Mouse (Mus musculus): ENCODE data around the gene Ccdc8. TPM values are rescaled to one million over a fixed set of nuclear protein-coding genes. Genes with fewer than 3 reads are reported as not detected.

Ccdc8 gene
- polyA plus RNA-seq, 1 experiment from 2014 or later = 1.1 TPM

DNA sequence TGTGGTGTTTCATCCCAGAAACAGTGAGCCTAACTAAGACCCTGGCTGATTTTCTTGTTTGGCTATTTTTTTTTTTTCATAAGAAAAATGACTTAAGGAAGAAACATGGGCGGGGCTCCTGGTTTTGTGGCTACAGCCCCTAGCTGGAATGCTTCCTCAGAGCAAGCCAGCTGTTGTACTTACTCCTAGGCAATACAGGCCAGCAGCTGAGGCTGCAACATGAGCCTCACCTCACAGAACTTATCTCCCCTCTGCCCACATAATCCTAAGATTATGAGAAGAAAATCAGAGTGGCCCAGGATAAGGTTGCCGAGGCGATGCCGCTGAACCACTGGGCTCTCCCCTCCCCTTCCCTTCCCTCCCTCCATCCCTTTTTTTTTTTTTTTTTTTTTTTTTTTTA lies 36.8 kb upstream of the Ccdc8 start:
- Histone ChIP-seq H3K36me3 (replicated peaks; ENCODE audit: insufficient read depth, low read length) (no peaks in the 10 kb centered on the region), H3K9ac (replicated peaks) (no peak overlapping the region), H3K4me3 (ENCODE audit: low read depth, low read length) (no peak overlapping the region), H3K4me1 (ENCODE audit: insufficient read depth) (no peaks in the 10 kb centered on the region; the same call in 1 of the 2 replicates), H3K27me3 (ENCODE audit: insufficient read depth, low read length) (no peaks in the 10 kb centered on the region), H3K4me2 (ENCODE audit: low read depth, low read length) (no peak overlapping the region), H3K9me3 (ENCODE audit: low read length) (no peaks in the 10 kb centered on the region), H3K27ac (ENCODE audit: low read depth) (no peak overlapping the region)
- WGBS (ENCODE audit: insufficient replicate concordance) = 56% methylated on average over 4 of the region's 4 CpGs
- DNase-seq (no peak), ATAC-seq (no peak)
- TF ChIP-seq CTCF (IDR thresholded peaks at IDR 0.05; ENCODE audit: low read depth) = no peak
- no peak for TF ChIP-seq EP300 (IDR thresholded peaks at IDR 0.05; ENCODE audit: low read depth)

DNA sequence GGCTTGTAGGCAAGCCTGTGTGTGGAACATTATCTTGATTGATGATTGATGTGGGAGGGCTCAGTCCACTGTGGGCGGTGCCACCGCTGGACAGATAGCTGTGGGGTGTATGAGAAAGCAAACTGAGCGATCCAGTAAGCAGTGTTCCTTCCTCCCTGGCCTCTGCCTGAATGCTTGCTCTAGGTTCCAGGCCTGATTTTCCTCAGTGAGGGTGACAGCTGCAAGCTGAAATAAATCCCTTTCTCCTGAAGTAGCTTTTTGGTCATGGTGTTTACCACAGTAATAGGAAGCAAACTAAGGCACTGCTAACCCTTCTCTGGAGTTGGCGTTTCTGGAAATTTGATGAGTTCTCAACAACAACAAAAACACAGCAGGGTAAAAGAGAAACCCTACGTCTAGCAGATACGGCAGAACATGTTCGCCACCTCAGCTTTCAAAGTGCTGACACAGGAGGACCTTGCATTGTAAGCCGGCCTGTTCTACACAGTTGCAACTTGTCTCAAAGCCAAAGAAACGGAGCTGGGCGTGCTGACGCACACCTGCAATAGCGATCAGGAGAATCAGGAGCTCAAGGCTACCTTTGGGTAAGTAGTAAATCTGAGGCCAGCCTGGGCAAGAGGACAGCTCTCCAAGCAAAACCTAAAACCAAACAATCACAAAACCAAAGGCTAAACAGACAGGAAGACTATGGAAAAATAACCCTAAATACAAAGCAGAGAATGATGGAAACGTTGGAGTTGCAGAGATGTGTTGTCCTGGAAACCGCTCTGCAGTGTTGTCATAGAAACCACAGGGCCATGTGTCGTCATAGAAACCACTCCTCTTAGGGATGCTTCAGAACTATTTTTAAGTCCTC lies 35.9 kb upstream of the Ccdc8 start:
- 72% methylated on average over 15 of the region's 15 CpGs for WGBS (ENCODE audit: insufficient replicate concordance)
- H3K9ac ChIP-seq (replicated peaks) = no peak overlapping the region
- H3K4me2 ChIP-seq (ENCODE audit: low read depth, low read length) = no peak overlapping the region
- DNase-seq = no peak
- no peak overlapping the region for H3K4me3 ChIP-seq (ENCODE audit: low read depth, low read length)
- H3K4me1 ChIP-seq (ENCODE audit: insufficient read depth) = no peaks in the 10 kb centered on the region
- no peaks in the 10 kb centered on the region for H3K36me3 ChIP-seq (replicated peaks; ENCODE audit: insufficient read depth, low read length)
- no peak overlapping the region for H3K27ac ChIP-seq (ENCODE audit: low read depth)
- no peaks in the 10 kb centered on the region for H3K27me3 ChIP-seq (ENCODE audit: insufficient read depth, low read length)
- no peak for ATAC-seq
- no peak for TF ChIP-seq EP300 (IDR thresholded peaks at IDR 0.05; ENCODE audit: low read depth)
- TF ChIP-seq CTCF (IDR thresholded peaks at IDR 0.05; ENCODE audit: low read depth) = no peak
- no peaks in the 10 kb centered on the region for H3K9me3 ChIP-seq (ENCODE audit: low read length)

GRCm38 (mm10) chr7:16959539-16960187 lies 32.8 kb upstream of the Ccdc8 start, which contains the start of gene Pnmal1:
TSS of gene Pnmal1 (plus strand) at chr7:16959679.
- H3K9me3 ChIP-seq (ENCODE audit: low read length) = no peaks in the 10 kb centered on the region
- no peak within 1 kb of the TSS for H3K27ac ChIP-seq (ENCODE audit: low read depth)
- TF ChIP-seq EP300 (IDR thresholded peaks at IDR 0.05; ENCODE audit: low read depth) (no peak), CTCF (IDR thresholded peaks at IDR 0.05; ENCODE audit: low read depth) (no peak)
- no peaks in the 10 kb centered on the region for H3K4me1 ChIP-seq (ENCODE audit: insufficient read depth)
- 39% methylated on average over 17 of the region's 17 CpGs for WGBS (ENCODE audit: insufficient replicate concordance)
- H3K9ac ChIP-seq (replicated peaks) = no peak within 1 kb of the TSS
- no peaks in the 10 kb centered on the region for H3K36me3 ChIP-seq (replicated peaks; ENCODE audit: insufficient read depth, low read length)
- ATAC-seq (no peak), DNase-seq (peak; percentile 22)
- H3K4me2 ChIP-seq (ENCODE audit: low read depth, low read length) = no peak within 1 kb of the TSS
- no peaks in the 10 kb centered on the region for H3K27me3 ChIP-seq (ENCODE audit: insufficient read depth, low read length)
- no peak within 1 kb of the TSS for H3K4me3 ChIP-seq (ENCODE audit: low read depth, low read length)

GRCm38 (mm10) chr7:16961678-16962077 lies 30.8 kb upstream of the Ccdc8 start:
- no peak for ATAC-seq
- no peak for DNase-seq
- Histone ChIP-seq H3K27ac (ENCODE audit: low read depth) (no peak overlapping the region), H3K9me3 (ENCODE audit: low read length) (no peaks in the 10 kb centered on the region), H3K36me3 (replicated peaks; ENCODE audit: insufficient read depth, low read length) (no peaks in the 10 kb centered on the region), H3K27me3 (ENCODE audit: insufficient read depth, low read length) (no peaks in the 10 kb centered on the region), H3K4me2 (ENCODE audit: low read depth, low read length) (no peak overlapping the region), H3K4me3 (ENCODE audit: low read depth, low read length) (no peak overlapping the region), H3K4me1 (ENCODE audit: insufficient read depth) (no peaks in the 10 kb centered on the region), H3K9ac (replicated peaks) (no peak overlapping the region)
- TF ChIP-seq CTCF (IDR thresholded peaks at IDR 0.05; ENCODE audit: low read depth) = no peak
- TF ChIP-seq EP300 (IDR thresholded peaks at IDR 0.05; ENCODE audit: low read depth) = no peak
- 64% methylated on average over 5 of the region's 5 CpGs for WGBS (ENCODE audit: insufficient replicate concordance)

- Histone ChIP-seq H3K4me2 (ENCODE audit: low read depth, low read length) (peak overlapping the region; percentile 30), H3K4me1 (ENCODE audit: insufficient read depth) (no peaks in the 10 kb centered on the region), H3K9ac (replicated peaks) (no peak overlapping the region), H3K9me3 (ENCODE audit: low read length) (no peaks in the 10 kb centered on the region), H3K27ac (ENCODE audit: low read depth) (peak overlapping the region; percentile 81), H3K4me3 (ENCODE audit: low read depth, low read length) (no peak overlapping the region), H3K36me3 (replicated peaks; ENCODE audit: insufficient read depth, low read length) (no peaks in the 10 kb centered on the region), H3K27me3 (ENCODE audit: insufficient read depth, low read length) (no peaks in the 10 kb centered on the region)
- DNase-seq (peak; percentile 19), ATAC-seq (peak; percentile 88)
- 57% methylated on average over 6 of the region's 6 CpGs for WGBS (ENCODE audit: insufficient replicate concordance)
- TF ChIP-seq CTCF (IDR thresholded peaks at IDR 0.05; ENCODE audit: low read depth) = no peak
- peak; percentile 35; the same call in 1 of the 2 replicates for TF ChIP-seq EP300 (IDR thresholded peaks at IDR 0.05; ENCODE audit: low read depth)
These were observed 24.1 kb upstream of the Ccdc8 start for GRCm38 (mm10) chr7:16968414-16968813.

DNA sequence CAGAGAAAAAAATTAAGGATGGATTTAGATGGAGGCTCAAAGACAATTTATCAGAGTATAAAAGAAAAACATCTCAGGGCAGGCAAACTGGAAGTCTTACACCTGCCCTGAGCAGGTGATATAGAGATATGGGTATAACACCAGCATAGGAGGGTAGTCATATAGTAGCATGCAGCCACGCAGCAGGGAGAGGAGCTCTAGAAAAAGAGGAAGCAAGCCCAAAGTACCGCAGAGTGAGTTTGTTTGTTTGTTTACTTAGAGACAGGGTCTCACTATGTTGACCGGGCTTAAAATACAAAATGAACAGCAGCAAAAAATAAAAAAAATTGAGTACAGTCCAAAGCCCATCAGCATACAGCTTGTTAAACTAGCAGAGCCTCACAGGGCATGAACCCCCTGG lies 21.3 kb upstream of the Ccdc8 start:
- Histone ChIP-seq H3K9ac (replicated peaks) (no peak overlapping the region), H3K36me3 (replicated peaks; ENCODE audit: insufficient read depth, low read length) (no peaks in the 10 kb centered on the region), H3K27me3 (ENCODE audit: insufficient read depth, low read length) (no peaks in the 10 kb centered on the region), H3K27ac (ENCODE audit: low read depth) (no peak overlapping the region), H3K4me2 (ENCODE audit: low read depth, low read length) (no peak overlapping the region), H3K4me3 (ENCODE audit: low read depth, low read length) (no peak overlapping the region), H3K9me3 (ENCODE audit: low read length) (no peaks in the 10 kb centered on the region), H3K4me1 (ENCODE audit: insufficient read depth) (no peaks in the 10 kb centered on the region)
- 44% methylated on average over 3 of the region's 3 CpGs for WGBS (ENCODE audit: insufficient replicate concordance)
- TF ChIP-seq EP300 (IDR thresholded peaks at IDR 0.05; ENCODE audit: low read depth) = no peak
- no peak for TF ChIP-seq CTCF (IDR thresholded peaks at IDR 0.05; ENCODE audit: low read depth)
- DNase-seq (no peak), ATAC-seq (no peak)

Data from liver, postnatal 0 days (tissue).